Mouse (Mus musculus): Measurements from ENCODE around the gene Osr1. TPM values are rescaled to one million over a fixed set of nuclear protein-coding genes. Genes with fewer than 3 reads are reported as not detected.

The Osr1 gene
- total RNA-seq, 2 experiments from 2014 or later, result 4.1 to 4.6 TPM

DNA sequence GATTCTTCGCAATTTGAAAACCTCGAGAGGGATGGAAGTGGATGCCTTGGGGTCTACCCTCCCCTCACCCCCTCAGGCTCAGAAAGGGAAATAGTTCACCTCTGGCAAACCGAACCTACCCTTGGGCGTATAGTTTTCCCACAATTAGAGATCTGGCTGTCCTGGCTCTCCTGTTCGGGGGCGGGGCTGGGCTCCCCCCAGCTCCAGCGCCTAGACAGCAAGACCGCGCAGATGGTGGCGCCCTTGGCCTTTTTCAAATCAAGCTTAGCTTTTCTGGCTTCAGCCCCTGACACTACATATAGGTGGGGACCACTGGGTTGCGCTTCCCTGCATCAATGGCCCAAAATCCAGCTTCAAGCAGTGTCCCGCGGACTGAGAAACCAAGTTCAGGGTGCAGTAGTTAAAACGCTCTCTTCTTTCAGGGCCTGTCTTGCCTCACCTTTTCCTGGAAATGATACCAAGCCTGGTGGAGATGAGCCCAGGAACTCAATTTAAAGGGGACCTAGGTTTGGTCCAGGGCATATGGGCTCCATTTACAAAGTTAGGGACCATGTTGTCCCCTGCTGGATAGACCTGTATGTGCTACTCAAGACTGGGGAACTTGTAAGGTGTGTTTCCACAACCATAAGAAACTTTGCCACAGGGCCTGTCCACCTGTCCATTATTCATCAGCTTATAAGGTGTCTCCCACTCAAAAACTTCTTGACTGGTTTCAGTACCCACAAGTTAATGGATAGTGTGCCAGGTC, 12.5 kb downstream of the Osr1 start:
- DNase-seq (ENCODE audit: extremely low spot score in 1 of 2, low spot score in 2 of 2), result peak in 1 of 2 experiments; percentile 41
- intact Hi-C loops (cut with DNase I), result no loop called here

GRCm38 (mm10) chr12:9583380-9583779, 13.5 kb downstream of the Osr1 start:
- no peak for DNase-seq (ENCODE audit: extremely low spot score in 1 of 2, low spot score in 2 of 2)
- intact Hi-C loops (cut with DNase I), result no loop called here

DNA sequence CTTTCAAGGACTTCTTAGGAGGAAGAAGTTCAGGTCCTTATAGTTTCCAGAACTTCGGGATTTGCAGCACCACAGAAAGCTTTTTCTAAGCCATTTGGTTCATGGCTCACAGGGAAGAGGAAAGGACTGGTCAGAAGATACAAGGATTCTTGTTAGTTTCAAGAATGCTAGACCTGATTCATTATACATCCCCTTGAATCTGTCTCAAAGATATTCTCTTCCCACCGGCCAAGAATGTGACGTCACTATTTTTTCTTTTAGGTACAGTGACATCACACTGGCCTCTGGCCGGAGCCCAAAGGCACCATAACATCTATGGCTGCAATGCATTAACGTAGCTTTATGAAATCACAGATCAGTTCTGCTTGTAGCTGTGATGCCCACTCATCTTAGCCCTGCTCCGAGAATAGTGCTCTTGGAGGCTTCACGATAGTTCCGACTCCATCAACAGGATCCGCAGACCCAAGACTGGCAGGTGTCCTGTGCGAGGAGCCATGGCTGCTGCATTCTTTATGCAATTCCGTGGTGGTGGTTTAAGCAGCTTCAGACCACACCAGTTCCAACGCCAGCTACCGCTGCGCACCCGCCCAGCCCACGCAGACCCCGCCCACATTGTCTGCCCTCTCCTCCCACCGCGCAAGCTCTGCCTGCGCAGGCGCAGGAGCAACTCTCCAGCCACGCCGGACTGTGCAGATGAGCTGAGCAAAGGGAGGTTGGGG, 14.6 kb downstream of the Osr1 start:
- DNase-seq (ENCODE audit: extremely low spot score in 1 of 2, low spot score in 2 of 2), result peak; percentile 32 to 87
- intact Hi-C loops (cut with DNase I), result no loop called here

DNA sequence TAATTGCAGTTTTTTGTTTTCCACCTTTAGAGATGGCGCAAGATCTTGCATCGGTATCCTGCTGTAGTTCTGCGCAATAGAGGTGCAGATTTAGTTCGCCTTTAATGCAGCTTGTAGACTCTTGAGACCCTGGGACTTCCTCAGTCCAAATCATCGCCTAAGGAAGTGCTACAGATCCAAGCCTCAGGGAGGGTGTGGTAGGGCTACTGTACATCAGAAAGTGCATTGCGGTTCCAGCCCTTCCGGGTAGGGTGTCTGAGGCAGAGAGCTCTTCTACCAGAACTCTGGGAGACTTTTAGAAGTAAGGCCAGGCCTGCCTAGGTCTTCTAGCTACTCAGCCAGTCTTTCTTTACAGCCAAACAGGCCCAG, 15.2 kb downstream of the Osr1 start:
- no peak for DNase-seq (ENCODE audit: extremely low spot score in 1 of 2, low spot score in 2 of 2)
- intact Hi-C loops (cut with DNase I), result no loop called here

- intact Hi-C loops (cut with DNase I), result no loop called here
- DNase-seq (ENCODE audit: extremely low spot score in 1 of 2, low spot score in 2 of 2), result no peak
Observed at GRCm38 (mm10) chr12:9587732-9588131, 17.8 kb downstream of the Osr1 start.

GRCm38 (mm10) chr12:9589561-9590134, 19.7 kb downstream of the Osr1 start:
- intact Hi-C loops (cut with DNase I), result no loop called here

GRCm38 (mm10) chr12:9591141-9591540, 21.2 kb downstream of the Osr1 start:
- intact Hi-C loops (cut with DNase I), result no loop called here
- DNase-seq (ENCODE audit: extremely low spot score in 1 of 2, low spot score in 2 of 2), result no peak

More at GRCm38 (mm10) chr12:9589561-9590134, 19.7 kb downstream of the Osr1 start:
- DNase-seq (ENCODE audit: extremely low spot score in 1 of 2, low spot score in 2 of 2), result no peak

- intact Hi-C loops (cut with DNase I), result no loop called here
- no peak for DNase-seq (ENCODE audit: extremely low spot score in 1 of 2, low spot score in 2 of 2)
Observed at GRCm38 (mm10) chr12:9598219-9598618, 28.3 kb downstream of the Osr1 start.
